Mouse (Mus musculus) adipose tissue, adult 10 weeks (tissue): ENCODE results near the gene Glrx. TPM values are rescaled to one million over a fixed set of nuclear protein-coding genes. Genes with fewer than 3 reads are reported as not detected.

Experiments used
- polyA plus RNA-seq: library from polyadenylated mRNA; stranded (reverse); fragments of 350-450 nt; fragmentation: Illumina TruSeq; extraction: RNeasy Lipid Tissue Mini Kit (QIAGEN cat#74804); gene quantifications from one replicate; pipeline ENCODE4 v1.2.3, GENCODE M21; 2014; ENCODE audit warnings: low read depth, low replicate concordance

The Glrx gene
- polyA plus RNA-seq, result 50.5 TPM

DNA sequence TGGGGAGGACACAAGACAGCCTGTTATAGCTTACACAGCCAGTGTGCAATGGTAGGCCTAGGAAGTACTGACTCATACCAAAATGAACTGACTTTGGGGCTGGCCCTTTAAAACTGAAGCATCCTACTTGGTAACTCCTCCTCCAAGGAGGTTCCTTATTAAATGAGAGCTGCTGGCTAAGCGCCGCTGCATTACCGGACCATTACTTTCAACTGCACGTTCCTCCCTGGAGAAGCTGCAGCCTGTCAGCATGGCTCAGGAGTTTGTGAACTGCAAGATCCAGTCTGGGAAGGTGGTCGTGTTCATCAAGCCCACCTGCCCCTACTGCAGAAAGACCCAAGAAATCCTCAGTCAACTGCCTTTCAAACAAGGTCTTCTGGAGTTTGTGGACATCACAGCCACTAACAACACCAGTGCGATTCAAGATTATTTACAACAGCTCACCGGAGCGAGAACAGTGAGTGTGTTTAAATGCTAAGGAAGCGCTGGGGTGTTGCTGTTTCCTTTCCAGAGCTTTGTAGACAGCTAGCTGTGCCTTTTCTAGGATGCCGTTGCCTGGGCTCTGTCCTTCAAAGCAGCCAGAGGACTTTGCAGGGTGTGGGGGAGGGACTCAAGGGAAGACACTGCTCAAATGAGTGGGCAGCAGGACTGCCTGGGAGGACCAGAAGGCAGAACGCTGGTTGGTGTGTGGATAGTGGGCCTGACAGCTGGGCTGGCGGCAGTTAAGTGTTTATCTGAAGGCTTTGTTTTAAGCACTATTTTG lies at the start of gene Glrx:
Gene Glrx, plus strand, starts transcription at position 150 of the 763 bp plus-strand sequence.

Other genes starting within 250 kb of the Glrx start
- 23.3 TPM for gene Ell2, start 133.1 kb upstream of the Glrx start, polyA plus RNA-seq
- gene Rhobtb3, start 104.1 kb downstream of the Glrx start, polyA plus RNA-seq, result 14.3 TPM
- gene Spata9, start 127.3 kb downstream of the Glrx start, polyA plus RNA-seq, result 3.7 TPM
- 25.0 TPM for gene Rfesd, start 178.9 kb downstream of the Glrx start, polyA plus RNA-seq
- gene Gpr150, start 217.1 kb downstream of the Glrx start, polyA plus RNA-seq, result 0.14 TPM